Comparison of ENCODE assay signal across 9 mouse cellular contexts in genomic region chr4:100214324-100215215, GRCm38 (mm10).
DNase-seq lines count a peak whose midpoint lies in the region; ATAC-seq and TF ChIP-seq lines count a peak whose summit lies in the region.
"Had no signal": no experiment of that assay in that cellular context is flagged by ENCODE, and none has a peak within 500 bp of the region (broad histone marks: within the 10 kb centered on the region; RNA-seq: fewer than 3 reads in every experiment).

No protein-coding gene starts in this region.

- H3K27ac ChIP-seq in ES-Bruce4 (ENCODE audit: insufficient read depth, low read length) = no peak overlapping the region
- H3K27ac ChIP-seq in liver, postnatal 0 days (ENCODE audit: low read depth) = peak overlapping the region; percentile 61

- WGBS in liver, postnatal 0 days (ENCODE audit: insufficient replicate concordance) = 48% methylated on average over 13 of the region's 13 CpGs

- no peak overlapping the region for H3K9ac ChIP-seq in ES-Bruce4 (ENCODE audit: low read depth, poor library complexity, severe bottlenecking)
- no peak overlapping the region; the same call in 1 of the 2 replicates for H3K9ac ChIP-seq in liver, postnatal 0 days (replicated peaks)

- no peaks in the 10 kb centered on the region for H3K4me1 ChIP-seq in ES-Bruce4 (ENCODE audit: control insufficient read depth, insufficient read depth, low read length)
- no peaks in the 10 kb centered on the region for H3K4me1 ChIP-seq in liver, postnatal 0 days (ENCODE audit: insufficient read depth)
- H3K4me1 ChIP-seq: megakaryocyte, embryonic 14.5 days had no signal

- no peak overlapping the region for H3K4me3 ChIP-seq in ES-Bruce4 (ENCODE audit: low read depth, low read length)
- no peak overlapping the region for H3K4me3 ChIP-seq in liver, postnatal 0 days (ENCODE audit: low read depth, low read length)
- H3K4me3 ChIP-seq: megakaryocyte, embryonic 14.5 days had no signal

- H3K36me3 ChIP-seq in ES-Bruce4 (ENCODE audit: control insufficient read depth, insufficient read depth, low read length, poor library complexity, severe bottlenecking) = no peaks in the 10 kb centered on the region
- no peaks in the 10 kb centered on the region for H3K36me3 ChIP-seq in liver, postnatal 0 days (replicated peaks; ENCODE audit: insufficient read depth, low read length)

- intact Hi-C loops in gastrocnemius, postnatal 36 days (cut with DNase I) = loop anchor here (5.0 kb wide), 1 partner anchor 193 kb away; no protein-coding TSS in a partner anchor

- H3K4me2 ChIP-seq in liver, postnatal 0 days (ENCODE audit: low read depth, low read length) = peak overlapping the region; percentile 48

- ATAC-seq in liver, postnatal 0 days = peak; percentile 82

- TF ChIP-seq EP300 in ES-Bruce4 (IDR thresholded peaks at IDR 0.05; ENCODE audit: insufficient read depth, low read depth, low read length) = no peak
- no peak for TF ChIP-seq EP300 in liver, postnatal 0 days (IDR thresholded peaks at IDR 0.05; ENCODE audit: low read depth)

- no peak for TF ChIP-seq POLR2A in ES-Bruce4 (IDR thresholded peaks at IDR 0.05; ENCODE audit: insufficient read depth, low read length)

- H3K9me3 ChIP-seq in ES-Bruce4 (replicated peaks; ENCODE audit: control insufficient read depth, insufficient read depth, low read length, poor library complexity, severe bottlenecking) = no peaks in the 10 kb centered on the region
- H3K9me3 ChIP-seq in liver, postnatal 0 days (ENCODE audit: low read length) = no peaks in the 10 kb centered on the region
- H3K9me3 ChIP-seq: megakaryocyte, embryonic 14.5 days had no signal

- DNase-seq in gastrocnemius, postnatal 10 days = peak; percentile 34
- DNase-seq in gastrocnemius, postnatal 36 days = no peak
- peak; percentile 78 for DNase-seq in embryo, embryonic 10 days (ENCODE audit: low spot score)
- peak; percentile 62 for DNase-seq in kidney, adult 18-20 months
- peak; percentile 71 for DNase-seq in liver, postnatal 0 days
- peak; percentile 29 for DNase-seq in thymus, postnatal 25 days
- DNase-seq in layer of hippocampus, adult 8-10 months (ENCODE audit: low spot score in 2 of 2) = no peak

- TF ChIP-seq CTCF in ES-Bruce4 (IDR thresholded peaks at IDR 0.05; ENCODE audit: low read depth, low read length) = peak; percentile 52
- TF ChIP-seq CTCF in liver, postnatal 0 days (IDR thresholded peaks at IDR 0.05; ENCODE audit: low read depth) = peak; percentile 80

- H3K27me3 ChIP-seq in ES-Bruce4 (ENCODE audit: control insufficient read depth, insufficient read depth, low read length, poor library complexity, severe bottlenecking) = no peaks in the 10 kb centered on the region
- H3K27me3 ChIP-seq in liver, postnatal 0 days (ENCODE audit: insufficient read depth, low read length) = no peaks in the 10 kb centered on the region
- H3K27me3 ChIP-seq: megakaryocyte, embryonic 14.5 days had no signal

Comparison
In these comparisons a context has a peak if more than half of its experiments do, and no peak if none do; other contexts are left out.
1. DNase-seq: peak in gastrocnemius, postnatal 10 days (single experiment), embryo, embryonic 10 days (single experiment), kidney, adult 18-20 months (single experiment), liver, postnatal 0 days (single experiment) and thymus, postnatal 25 days (single experiment); none in gastrocnemius, postnatal 36 days (0 of 2) and layer of hippocampus, adult 8-10 months (0 of 2).